Mouse (Mus musculus): Measurements from ENCODE around the gene Scaf1. TPM values are rescaled to one million over a fixed set of nuclear protein-coding genes. Genes with fewer than 3 reads are reported as not detected.

The Scaf1 gene
- polyA plus RNA-seq, 1 experiment = 47.3 TPM

- no peaks in the 10 kb centered on the region for H3K4me1 ChIP-seq (ENCODE audit: control insufficient read depth, insufficient read depth, low read length)
- H3K4me3 ChIP-seq (ENCODE audit: insufficient read depth, low read length) = no peak overlapping the region
- TF ChIP-seq CTCF (IDR thresholded peaks at IDR 0.05; ENCODE audit: low read depth, low read length) = no peak
- TF ChIP-seq POLR2A (IDR thresholded peaks at IDR 0.05; ENCODE audit: borderline replicate concordance, low read depth, low read length) = no peak
- no peak overlapping the region for H3K27ac ChIP-seq (ENCODE audit: insufficient read depth, low read depth, low read length)
Measured at GRCm38 (mm10) chr7:45007141-45007540, 9.0 kb downstream of the Scaf1 start.

- Histone ChIP-seq H3K27ac (ENCODE audit: insufficient read depth, low read depth, low read length) (no peak overlapping the region), H3K4me1 (ENCODE audit: control insufficient read depth, insufficient read depth, low read length) (no peaks in the 10 kb centered on the region)
Measured at GRCm38 (mm10) chr7:45006503-45006902, 9.7 kb downstream of the Scaf1 start.

DNA sequence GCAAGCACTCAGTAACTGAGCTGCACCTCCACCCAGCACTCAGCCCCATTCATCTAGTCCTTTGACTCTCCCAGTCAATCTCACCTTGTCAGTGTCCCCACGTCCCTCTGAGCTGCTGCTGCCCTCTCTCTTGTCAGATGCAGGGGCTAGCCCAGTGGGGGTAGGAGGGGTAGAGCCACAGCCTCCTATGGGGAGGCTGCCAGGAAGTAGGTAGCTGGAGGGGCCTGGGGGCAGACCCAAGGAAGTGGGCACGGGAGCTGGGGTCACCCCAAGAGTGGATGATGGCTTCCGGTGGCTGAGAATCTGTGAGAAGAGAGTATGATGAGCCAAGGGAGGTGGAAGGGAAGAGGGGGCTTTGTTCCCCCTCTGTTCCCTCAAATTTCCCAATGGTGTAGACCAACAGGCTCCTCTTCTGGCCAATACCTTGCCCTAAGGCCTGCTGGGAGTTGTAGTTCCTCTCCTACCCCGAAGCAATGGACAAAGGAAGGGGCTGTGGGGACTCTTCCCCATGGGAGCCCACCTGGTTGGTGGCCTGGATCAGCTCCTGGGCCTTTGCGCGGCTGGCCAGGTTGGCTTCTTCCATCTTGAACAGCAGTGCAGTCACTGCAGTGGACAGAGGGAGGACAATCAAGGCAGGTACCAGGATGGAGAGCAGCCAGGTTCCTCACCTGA lies 10.7 kb downstream of the Scaf1 start:
- H3K4me3 ChIP-seq (ENCODE audit: insufficient read depth, low read length) = no peak overlapping the region
- H3K27ac ChIP-seq (ENCODE audit: insufficient read depth, low read depth, low read length) = no peak overlapping the region
- H3K4me1 ChIP-seq (ENCODE audit: control insufficient read depth, insufficient read depth, low read length) = no peaks in the 10 kb centered on the region
- no peak for TF ChIP-seq POLR2A (IDR thresholded peaks at IDR 0.05; ENCODE audit: borderline replicate concordance, low read depth, low read length)
- TF ChIP-seq CTCF (IDR thresholded peaks at IDR 0.05; ENCODE audit: low read depth, low read length) = no peak

More at GRCm38 (mm10) chr7:45006503-45006902, 9.7 kb downstream of the Scaf1 start:
- no peak overlapping the region for H3K4me3 ChIP-seq (ENCODE audit: insufficient read depth, low read length)
- TF ChIP-seq POLR2A (IDR thresholded peaks at IDR 0.05; ENCODE audit: borderline replicate concordance, low read depth, low read length) (no peak), CTCF (IDR thresholded peaks at IDR 0.05; ENCODE audit: low read depth, low read length) (no peak)

GRCm38 (mm10) chr7:45004546-45004945 lies 11.6 kb downstream of the Scaf1 start:
- no peaks in the 10 kb centered on the region for H3K4me1 ChIP-seq (ENCODE audit: control insufficient read depth, insufficient read depth, low read length)
- no peak for TF ChIP-seq CTCF (IDR thresholded peaks at IDR 0.05; ENCODE audit: low read depth, low read length)
- no peak for TF ChIP-seq POLR2A (IDR thresholded peaks at IDR 0.05; ENCODE audit: borderline replicate concordance, low read depth, low read length)
- H3K27ac ChIP-seq (ENCODE audit: insufficient read depth, low read depth, low read length) = no peak overlapping the region
- H3K4me3 ChIP-seq (ENCODE audit: insufficient read depth, low read length) = no peak overlapping the region

- no peak overlapping the region for H3K27ac ChIP-seq (ENCODE audit: insufficient read depth, low read depth, low read length)
- H3K4me3 ChIP-seq (ENCODE audit: insufficient read depth, low read length) = no peak overlapping the region
- H3K4me1 ChIP-seq (ENCODE audit: control insufficient read depth, insufficient read depth, low read length) = peaks cover 4% of the 10 kb centered on the region; the same call in 1 of the 2 replicates
- TF ChIP-seq CTCF (IDR thresholded peaks at IDR 0.05; ENCODE audit: low read depth, low read length) = no peak
- TF ChIP-seq POLR2A (IDR thresholded peaks at IDR 0.05; ENCODE audit: borderline replicate concordance, low read depth, low read length) = no peak
Measured at GRCm38 (mm10) chr7:45002440-45002839, 13.7 kb downstream of the Scaf1 start.

DNA sequence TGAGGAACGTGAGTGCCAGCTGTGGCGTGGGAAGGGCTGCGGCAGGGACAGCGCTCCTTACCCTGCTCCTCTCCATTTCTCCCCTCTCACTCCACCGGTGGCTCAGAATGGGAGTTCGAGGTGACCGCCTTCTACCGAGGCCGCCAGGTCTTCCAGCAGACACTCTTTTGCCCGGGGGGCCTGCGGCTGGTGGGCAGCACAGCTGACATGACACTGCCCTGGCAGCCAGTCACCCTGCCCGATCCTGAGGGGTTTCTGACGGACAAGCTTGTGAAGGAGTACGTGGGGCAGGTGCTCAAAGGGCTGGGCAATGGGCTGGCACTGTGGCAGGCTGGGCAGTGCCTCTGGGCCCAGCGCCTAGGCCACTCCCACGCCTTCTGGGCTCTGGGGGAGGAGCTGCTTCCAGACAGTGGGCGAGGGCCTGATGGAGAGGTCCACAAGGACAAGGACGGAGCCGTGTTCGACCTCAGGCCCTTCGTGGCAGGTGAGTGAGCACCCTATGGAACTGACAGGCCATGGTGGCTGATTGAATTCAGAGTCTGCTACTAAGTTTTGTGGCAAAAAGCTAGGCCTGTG lies 15.5 kb downstream of the Scaf1 start:
- TF ChIP-seq CTCF (IDR thresholded peaks at IDR 0.05; ENCODE audit: low read depth, low read length) (no peak), POLR2A (IDR thresholded peaks at IDR 0.05; ENCODE audit: borderline replicate concordance, low read depth, low read length) (no peak)
- no peak overlapping the region for H3K4me3 ChIP-seq (ENCODE audit: insufficient read depth, low read length)
- peaks cover 7% of the 10 kb centered on the region for H3K4me1 ChIP-seq (ENCODE audit: control insufficient read depth, insufficient read depth, low read length)
- no peak overlapping the region for H3K27ac ChIP-seq (ENCODE audit: insufficient read depth, low read depth, low read length)

DNA sequence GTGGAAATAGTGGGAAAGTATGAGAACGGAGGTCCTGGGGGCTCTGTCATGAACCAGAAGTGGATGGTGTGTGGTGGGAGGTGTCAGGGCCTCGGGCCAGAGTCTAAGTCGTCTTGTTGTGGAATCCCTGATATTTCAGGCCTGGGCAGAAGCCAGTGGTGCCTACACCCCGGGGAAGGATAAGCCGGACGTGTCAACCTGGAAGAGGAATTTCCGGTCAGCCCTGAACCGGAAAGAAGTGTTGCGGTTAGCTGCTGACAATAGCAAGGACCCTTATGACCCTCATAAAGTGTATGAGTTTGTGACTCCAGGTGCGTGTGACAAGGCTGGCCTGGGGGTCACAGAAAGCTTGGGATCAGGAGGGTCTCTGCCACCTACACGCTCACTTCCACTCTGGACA lies 16.4 kb downstream of the Scaf1 start:
- Histone ChIP-seq H3K4me3 (ENCODE audit: insufficient read depth, low read length) (no peak overlapping the region), H3K4me1 (ENCODE audit: control insufficient read depth, insufficient read depth, low read length) (peaks cover 7% of the 10 kb centered on the region), H3K27ac (ENCODE audit: insufficient read depth, low read depth, low read length) (no peak overlapping the region)
- TF ChIP-seq CTCF (IDR thresholded peaks at IDR 0.05; ENCODE audit: low read depth, low read length) (no peak), POLR2A (IDR thresholded peaks at IDR 0.05; ENCODE audit: borderline replicate concordance, low read depth, low read length) (no peak)

- Histone ChIP-seq H3K4me3 (ENCODE audit: insufficient read depth, low read length) (peak within 1 kb of the TSS; percentile 83), H3K27ac (ENCODE audit: insufficient read depth, low read depth, low read length) (peak within 1 kb of the TSS; percentile 88), H3K4me1 (ENCODE audit: control insufficient read depth, insufficient read depth, low read length) (peaks cover 7% of the 10 kb centered on the region)
- TF ChIP-seq CTCF (IDR thresholded peaks at IDR 0.05; ENCODE audit: low read depth, low read length) (no peak), POLR2A (IDR thresholded peaks at IDR 0.05; ENCODE audit: borderline replicate concordance, low read depth, low read length) (no peak)
Measured at GRCm38 (mm10) chr7:44998501-44998955, 17.6 kb downstream of the Scaf1 start, which contains the start of gene Bcl2l12. TSS of gene Bcl2l12 (minus strand) at chr7:44998712.

GRCm38 (mm10) chr7:44997940-44998428 lies 18.2 kb downstream of the Scaf1 start:
- TF ChIP-seq CTCF (IDR thresholded peaks at IDR 0.05; ENCODE audit: low read depth, low read length) (no peak), POLR2A (IDR thresholded peaks at IDR 0.05; ENCODE audit: borderline replicate concordance, low read depth, low read length) (no peak)
- Histone ChIP-seq H3K4me1 (ENCODE audit: control insufficient read depth, insufficient read depth, low read length) (peaks cover 7% of the 10 kb centered on the region), H3K27ac (ENCODE audit: insufficient read depth, low read depth, low read length) (peak overlapping the region; percentile 88), H3K4me3 (ENCODE audit: insufficient read depth, low read length) (peak overlapping the region; percentile 83)
